Mouse (Mus musculus) spleen, postnatal 10 days (tissue): ENCODE results near the gene March1.

ENCODE experiments used
- DNase-seq, 2 experiments: peaks; one replicate each; pipeline ENCODE4 v3.0.0; 2021 to 2022; ENCODE audit warnings: low spot score in 2 of 2

Gene March1

DNA sequence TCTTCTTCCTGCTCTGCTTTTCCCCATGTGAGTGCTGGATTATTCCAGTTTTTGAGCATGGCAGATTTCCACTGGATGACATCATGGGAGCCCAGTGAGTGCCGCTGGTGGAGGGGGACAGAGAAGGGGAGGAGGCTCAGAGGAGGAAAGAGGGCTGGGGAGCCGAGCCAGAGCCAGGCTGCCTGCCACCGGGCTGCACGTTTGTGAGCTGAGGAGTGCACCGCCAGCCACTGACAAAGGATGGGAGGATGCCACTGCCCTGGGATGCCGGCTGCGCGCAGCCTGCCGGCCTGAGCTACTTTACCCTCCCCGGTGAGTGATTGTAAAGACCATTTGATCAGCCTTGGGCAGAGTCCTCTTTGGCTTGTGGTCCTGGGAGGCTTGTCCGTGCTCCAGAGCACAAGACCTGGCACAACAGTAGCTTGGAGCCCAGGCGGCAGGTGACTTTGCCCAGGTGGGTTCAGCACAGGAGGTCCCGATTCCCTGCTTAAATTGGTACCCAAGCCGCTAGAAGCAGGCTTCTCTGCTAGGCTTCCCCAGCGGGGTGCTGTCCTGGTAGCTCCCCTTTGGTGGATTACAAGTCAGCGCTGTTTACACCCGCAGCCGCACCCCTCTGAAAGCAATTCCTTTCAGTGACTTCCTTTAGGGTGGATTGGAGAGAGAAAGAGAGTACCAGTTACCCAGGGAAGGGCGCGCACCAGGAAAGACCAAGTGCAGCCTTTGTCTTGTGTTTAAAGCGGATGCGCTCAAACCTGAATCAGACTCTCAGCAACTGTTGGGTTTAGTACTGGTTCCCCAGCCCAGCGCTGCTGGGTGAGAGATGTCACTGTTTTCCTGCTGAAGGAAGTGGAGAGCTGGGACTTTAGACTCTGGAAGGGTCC is at the start of gene March1:
March1 (plus strand) TSS at position 30 of the 881 bp plus-strand sequence.
- DNase-seq, result no peak

DNA sequence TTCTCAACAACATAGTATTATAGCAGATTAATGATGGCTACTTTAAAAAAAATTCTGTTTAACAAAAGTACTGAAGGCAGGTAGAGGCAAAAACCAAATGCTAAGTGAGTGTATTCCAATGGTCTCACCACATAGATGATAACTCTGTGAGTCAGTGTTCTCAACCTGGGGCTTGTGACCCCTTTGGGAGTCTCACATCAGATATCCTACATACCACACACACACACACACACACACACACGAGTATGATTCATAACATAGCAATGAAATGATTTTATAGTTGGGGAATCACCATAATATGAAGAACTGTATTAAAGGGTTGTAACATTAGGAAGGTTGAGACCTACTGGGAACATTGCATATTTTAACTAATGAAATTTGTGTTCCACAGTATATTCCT is 30.8 kb upstream of the March1 start:
- no peak for DNase-seq

DNA sequence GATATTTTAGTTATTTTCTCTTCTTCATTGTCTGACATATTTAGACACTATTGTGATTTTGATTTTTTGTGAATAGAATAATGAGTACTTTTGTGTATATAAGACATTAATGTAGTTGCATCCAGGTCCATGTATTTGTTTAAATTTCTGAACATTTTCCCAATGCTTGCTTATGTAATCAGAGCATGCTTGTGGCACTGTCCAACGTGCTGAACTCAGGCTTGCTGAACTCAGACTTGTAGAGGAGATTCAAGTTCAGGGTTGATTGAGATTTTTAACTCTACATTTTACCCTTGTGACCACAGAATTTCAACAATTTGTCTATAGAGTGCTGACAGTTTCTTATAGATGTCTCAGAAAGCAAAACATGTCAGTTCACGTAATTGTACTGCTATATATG is 14.5 kb upstream of the March1 start:
- DNase-seq, result no peak

- no peak for DNase-seq
These were observed 8.2 kb upstream of the March1 start for GRCm38 (mm10) chr8:65609509-65609908.

GRCm38 (mm10) chr8:65618966-65619365 is 1.3 kb downstream of the March1 start:
- DNase-seq, result no peak

- no peak for DNase-seq
These were observed 27.2 kb downstream of the March1 start for GRCm38 (mm10) chr8:65644931-65645330.

DNA sequence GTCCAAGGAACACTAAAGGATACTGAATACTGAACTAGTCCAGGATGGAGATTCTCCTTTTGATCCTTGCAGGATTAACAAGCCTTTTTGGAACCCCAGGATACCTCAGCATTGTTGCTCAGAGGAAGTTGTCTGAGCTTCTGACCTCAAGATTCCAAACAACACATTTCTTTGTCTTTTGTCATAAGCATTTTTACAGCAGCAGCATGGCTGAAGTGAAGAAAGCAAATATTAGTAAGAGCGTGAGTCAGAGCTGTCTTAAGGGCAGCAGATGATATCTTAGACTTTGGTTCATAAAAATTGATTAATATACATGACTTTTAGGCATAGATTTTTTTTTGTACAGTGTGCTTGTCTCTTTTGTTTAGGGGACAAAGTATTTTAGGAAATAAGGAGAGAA is 27.8 kb downstream of the March1 start:
- DNase-seq, result no peak

DNA sequence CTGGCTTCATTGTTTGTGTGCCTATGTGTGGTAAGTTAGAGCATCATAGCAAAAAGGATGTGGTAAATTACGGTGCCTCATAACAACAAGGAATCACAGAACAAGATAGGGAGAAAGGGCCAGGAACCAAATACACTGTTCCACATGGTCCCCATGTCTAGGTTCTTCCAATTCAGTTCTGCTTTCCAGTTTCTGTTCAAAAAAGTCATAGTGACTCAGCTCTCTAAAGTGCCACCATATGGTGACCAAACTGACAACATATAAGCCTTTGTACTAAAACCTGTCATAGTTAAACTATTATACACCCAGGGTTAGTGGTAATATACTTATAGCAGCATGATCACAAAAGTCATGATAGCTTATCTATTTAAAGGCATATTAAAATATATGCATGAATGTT is 28.2 kb downstream of the March1 start:
- no peak for DNase-seq

- no peak for DNase-seq
These were observed 38.2 kb downstream of the March1 start for GRCm38 (mm10) chr8:65655924-65656323.

- DNase-seq, result no peak
These were observed 44.2 kb downstream of the March1 start for GRCm38 (mm10) chr8:65661885-65662284.

DNA sequence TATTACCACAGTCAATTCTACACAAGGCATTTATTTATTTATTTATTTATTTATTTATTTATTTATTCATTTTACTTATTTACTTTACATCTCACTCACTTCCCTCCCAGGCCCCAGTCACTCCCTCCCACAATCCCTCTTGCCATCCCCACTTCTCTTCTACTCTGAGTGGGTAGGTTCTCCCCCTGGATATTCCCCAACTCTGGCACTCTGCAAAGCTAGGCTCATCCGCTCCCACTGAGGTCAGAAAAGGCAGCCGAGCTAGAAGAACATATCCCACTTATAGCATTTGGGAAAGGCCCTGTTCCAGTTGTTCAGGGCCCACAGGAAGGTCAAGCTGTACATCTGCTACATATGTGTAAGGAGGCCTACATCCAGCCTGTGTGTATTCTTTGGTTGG is 48.1 kb downstream of the March1 start:
- no peak for DNase-seq

DNA sequence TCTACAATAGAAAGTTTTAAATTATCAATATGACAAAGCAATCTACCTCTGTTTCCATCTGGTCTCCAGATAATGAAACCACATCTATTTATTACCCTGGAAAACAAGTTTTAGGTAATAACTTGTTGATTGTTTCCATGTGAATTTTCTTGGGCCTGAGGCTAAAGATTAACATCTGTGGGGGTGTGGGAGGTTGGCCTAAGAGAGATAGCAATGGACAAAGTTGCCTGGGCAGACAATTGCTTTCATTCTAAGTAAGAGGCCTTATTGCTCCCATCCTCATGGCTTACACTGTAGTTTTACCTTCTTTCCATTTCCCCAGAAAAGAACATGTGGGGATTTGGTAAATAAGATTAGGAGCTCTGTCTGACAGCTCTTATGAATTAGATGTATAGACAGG is 125.4 kb downstream of the March1 start:
- DNase-seq, result no peak

DNA sequence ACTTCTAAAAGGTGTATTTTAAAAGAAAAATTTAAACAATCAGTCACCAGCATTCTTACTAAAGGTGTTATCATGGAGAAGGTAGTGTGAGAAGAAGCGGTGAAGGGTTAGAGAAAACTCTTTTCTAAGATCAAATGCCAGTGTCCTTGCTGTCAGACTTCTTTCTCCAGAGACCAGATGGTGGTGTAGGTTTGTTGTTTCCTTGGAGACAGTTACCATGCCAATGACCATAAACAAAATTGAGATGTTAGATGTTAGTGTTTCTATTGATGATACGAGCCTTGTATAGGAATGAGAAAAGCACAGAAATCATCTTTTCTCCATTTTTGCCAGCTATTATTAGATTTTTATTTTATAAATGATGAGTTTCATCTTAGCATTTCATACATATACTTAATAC is 158.1 kb downstream of the March1 start:
- DNase-seq, result no peak

DNA sequence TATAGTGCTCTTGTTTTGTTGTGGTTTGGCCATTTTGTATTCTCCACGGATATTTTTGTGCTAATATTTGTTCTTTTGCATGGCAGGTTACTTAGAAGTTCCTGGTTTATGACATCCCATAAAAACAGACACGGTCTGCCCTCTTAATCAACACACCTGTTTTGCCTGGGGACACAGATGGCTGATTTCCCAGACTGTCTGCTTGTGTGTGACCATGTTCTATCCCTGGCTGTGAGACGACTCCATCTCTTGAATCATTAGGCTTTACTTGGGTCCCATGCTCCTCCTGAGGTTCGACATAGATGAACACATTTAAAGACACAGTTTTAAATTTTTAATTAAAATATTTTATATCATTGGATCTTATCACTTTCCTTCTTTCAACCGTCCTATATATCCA is 163.5 kb downstream of the March1 start:
- DNase-seq, result no peak

- no peak for DNase-seq
These were observed 195.3 kb downstream of the March1 start for GRCm38 (mm10) chr8:65812971-65813370.

GRCm38 (mm10) chr8:65922294-65923019 is 304.8 kb downstream of the March1 start:
- DNase-seq, result no peak

DNA sequence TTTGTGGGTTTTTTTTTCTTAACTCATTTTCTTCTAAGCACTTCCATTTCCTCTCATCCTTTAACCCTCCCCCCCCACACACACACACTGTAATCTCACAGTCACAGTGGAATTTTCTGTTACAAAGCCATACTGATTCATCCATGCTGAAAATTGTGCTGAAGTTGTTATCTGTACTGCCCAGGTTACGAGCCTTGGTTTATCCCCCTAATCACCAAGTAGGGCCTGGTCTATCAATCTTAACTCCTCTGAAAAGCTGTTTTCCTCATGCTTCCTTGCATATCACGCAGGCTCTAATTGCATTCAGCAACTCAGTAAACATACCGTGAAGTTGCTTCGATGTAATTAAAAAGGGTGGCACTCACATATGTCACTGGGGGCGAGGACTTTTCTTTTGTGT is 339.2 kb downstream of the March1 start:
- no peak for DNase-seq

DNA sequence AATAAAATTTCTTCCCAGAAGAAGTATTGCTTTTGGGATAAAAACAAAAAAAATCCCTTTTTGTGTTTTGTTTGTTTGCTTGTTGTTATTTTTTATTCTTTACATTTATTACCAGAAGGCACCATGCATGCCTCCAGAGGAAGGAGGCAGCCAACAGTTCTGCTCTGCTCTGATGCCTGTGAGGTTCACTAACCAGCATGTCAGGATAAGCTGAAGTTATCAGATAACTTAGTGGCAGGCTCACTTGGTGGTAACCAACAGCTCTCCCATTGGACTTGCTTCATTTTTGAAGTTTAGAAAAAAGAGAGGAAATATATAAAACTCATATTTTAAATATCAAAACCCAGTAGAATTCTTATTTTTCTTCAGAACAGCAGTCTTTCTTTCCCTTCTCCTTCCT is 339.8 kb downstream of the March1 start:
- DNase-seq, result no peak

- no peak for DNase-seq
These were observed 349.0 kb downstream of the March1 start for GRCm38 (mm10) chr8:65966502-65967222.

- DNase-seq, result no peak
These were observed 349.6 kb downstream of the March1 start for GRCm38 (mm10) chr8:65967223-65967778.

DNA sequence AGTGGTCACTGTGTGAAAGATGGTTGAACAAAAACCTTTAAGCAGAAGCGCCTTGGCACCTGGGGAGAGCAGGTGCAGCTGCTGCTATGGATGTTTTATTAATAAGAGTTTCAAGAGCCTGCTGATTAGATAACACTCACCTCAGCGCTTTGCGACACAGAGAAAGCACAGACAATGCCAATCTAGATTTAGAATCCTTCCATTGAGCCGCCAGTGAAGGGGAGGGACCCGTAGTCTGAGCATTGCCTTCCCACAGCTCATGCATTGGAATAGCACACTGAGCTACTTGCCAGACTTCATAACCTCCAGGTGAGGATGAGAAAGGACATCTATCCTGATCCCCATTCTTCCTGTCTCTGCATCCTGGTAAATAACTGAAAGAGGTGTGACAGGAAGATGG is 359.2 kb downstream of the March1 start:
- no peak for DNase-seq

GRCm38 (mm10) chr8:65982039-65982438 is 364.3 kb downstream of the March1 start:
- DNase-seq, result no peak
